Mouse (Mus musculus) right cerebral cortex, postnatal 36 days (tissue): ENCODE measurements around the gene Fuca1.
A peak's percentile ranks its signal among the peaks of the same experiment; 100 is the strongest.
"Not testable (repeated sequence)": the region's sequence is repeated elsewhere in the genome, so short reads cannot be mapped to it uniquely, and the experiment has no call there.

Experiments used
- DNase-seq, 2 experiments: peaks; one replicate each; pipeline ENCODE4 v3.0.0; 2022; ENCODE audit warnings: low spot score in 2 of 2, mixed read lengths in 1 of 2

The Fuca1 gene

GRCm38 (mm10) chr4:135976146-135976545 lies 55.6 kb downstream of the Fuca1 start:
- no peak for DNase-seq

- DNase-seq: not testable (repeated sequence)
Observed at GRCm38 (mm10) chr4:135980223-135980622, 59.7 kb downstream of the Fuca1 start.

GRCm38 (mm10) chr4:135981524-135982063 lies 61.1 kb downstream of the Fuca1 start:
- DNase-seq: peak; percentile 69 to 81

- DNase-seq: no peak
Observed at GRCm38 (mm10) chr4:135984556-135984955, 64.0 kb downstream of the Fuca1 start.

DNA sequence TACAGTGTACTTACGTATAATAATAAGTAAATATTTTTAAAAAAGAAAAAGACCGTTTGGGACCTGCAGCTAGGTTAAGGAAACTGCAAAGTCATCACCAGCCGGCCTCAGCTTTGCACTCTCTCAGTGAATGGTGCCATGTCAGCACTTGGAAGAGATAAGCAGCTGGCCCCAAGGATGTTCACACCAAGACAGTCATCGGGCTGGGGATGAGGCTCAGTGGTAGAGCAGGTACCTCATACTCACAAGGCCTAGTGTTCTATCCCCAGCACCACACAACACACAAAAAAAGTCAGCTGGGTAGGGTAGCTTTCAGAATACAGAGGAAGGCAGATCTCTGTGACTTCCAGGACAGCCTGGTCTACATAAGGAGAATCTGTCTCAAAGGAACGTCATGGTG lies 64.7 kb downstream of the Fuca1 start:
- no peak for DNase-seq

GRCm38 (mm10) chr4:135985769-135986168 lies 65.2 kb downstream of the Fuca1 start:
- no peak for DNase-seq

DNA sequence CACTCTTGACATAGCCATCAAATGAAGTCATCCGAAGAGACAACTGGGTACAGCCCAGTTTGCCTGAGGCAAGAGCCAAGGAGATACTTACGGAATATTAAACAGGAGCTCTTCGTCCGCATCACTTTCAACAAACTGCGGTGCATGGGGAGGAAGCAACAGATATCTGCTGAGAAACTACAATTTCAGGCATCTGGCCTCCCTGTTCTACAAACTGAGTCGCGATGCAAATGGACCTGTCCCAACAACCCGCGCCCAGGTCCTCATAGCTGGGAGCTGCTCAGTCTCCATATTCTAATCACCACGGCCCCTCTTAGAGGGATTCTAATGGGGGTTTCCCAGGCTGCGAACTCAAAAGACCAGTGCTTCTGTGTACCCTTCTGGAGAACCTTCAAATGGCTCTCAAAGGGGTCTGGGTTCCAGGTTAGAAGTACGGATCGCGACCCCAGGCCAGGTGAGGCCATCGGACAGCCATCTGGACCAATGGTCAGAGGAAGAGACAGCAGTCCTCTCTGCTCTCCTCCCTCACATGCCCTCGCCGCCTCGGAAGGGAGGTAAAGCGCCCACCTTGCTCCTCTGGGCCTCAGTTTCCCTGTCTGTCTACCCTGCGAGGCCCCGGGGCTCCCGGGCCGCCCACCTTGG lies 65.9 kb downstream of the Fuca1 start:
- DNase-seq: no peak

DNA sequence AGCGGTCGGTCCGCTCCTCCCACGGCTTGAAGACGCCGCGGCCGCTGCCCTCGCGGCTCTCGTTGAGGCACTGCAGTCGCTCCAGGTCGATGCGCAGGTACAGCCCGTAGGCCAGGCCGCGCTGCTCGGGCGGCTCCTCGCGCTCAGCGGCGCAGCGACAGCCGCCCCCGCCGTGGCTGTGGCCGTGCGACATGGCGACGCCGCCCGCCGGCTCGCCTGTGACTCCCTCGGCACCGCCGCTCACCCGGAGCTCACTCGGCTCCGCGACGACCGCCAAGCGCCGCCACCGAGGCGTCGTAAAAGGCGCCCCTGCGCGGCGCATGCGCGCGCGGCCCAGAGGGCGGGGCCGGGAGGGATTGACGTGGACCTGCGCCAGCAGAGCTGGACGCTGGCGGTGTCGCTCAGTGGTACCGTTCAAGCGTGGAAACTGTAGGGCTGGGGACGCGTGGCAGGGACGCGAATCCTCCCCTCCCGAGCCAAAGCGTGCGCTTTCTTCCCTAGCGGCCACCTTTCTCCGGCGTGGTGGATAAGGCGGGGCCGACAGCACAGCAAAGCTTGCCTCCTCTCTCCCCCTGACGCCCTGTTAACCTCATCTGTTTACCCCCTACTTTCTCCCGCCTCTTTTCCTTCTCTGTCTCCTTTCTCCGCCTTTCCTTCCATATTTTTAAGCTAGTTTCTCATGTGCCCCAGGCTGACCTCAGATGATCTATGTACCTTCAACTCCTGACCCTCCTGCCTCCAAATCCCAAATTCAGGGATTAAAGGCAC lies 66.6 kb downstream of the Fuca1 start, which contains the start of gene Pithd1:
TSS of gene Pithd1 (minus strand) at position 322 of the 768 bp plus-strand sequence.
- peak; percentile 87 to 89 for DNase-seq

GRCm38 (mm10) chr4:135987714-135988113 lies 67.2 kb downstream of the Fuca1 start:
- no peak for DNase-seq
